Mouse (Mus musculus) thymus, adult 2 months (tissue): Measurements from ENCODE around the gene Kmt2d. TPM values are rescaled to one million over a fixed set of nuclear protein-coding genes. Genes with fewer than 3 reads are reported as not detected.

Source experiments
- DNase-seq: peaks from one replicate; pipeline ENCODE4 v3.0.0; 2021
- H3K27ac ChIP-seq: fragments of 200-500 bp; 2 replicates; pipeline ENCODE4 v1.5.1; 2012; ENCODE audit warnings: low read length, control low read depth; ENCODE audit not compliant: control insufficient read depth, insufficient read depth
- H3K27me3 ChIP-seq: fragments of 200-500 bp; 2 replicates; pipeline ENCODE4 v1.6.1; 2012; ENCODE audit warnings: mild to moderate bottlenecking, low read length, moderate library complexity, mixed read lengths; ENCODE audit not compliant: control insufficient read depth, insufficient read depth
- H3K36me3 ChIP-seq: fragments of 200-500 bp; 2 replicates; pipeline ENCODE4 v1.6.1; 2012; ENCODE audit warnings: mild to moderate bottlenecking, low read length, moderate library complexity; ENCODE audit not compliant: control insufficient read depth, insufficient read depth
- H3K4me1 ChIP-seq: fragments of 200-500 bp; replicated peaks from 2 replicates; pipeline ENCODE4 v1.6.1; 2012; ENCODE audit warnings: low read length; ENCODE audit not compliant: control insufficient read depth, insufficient read depth
- H3K4me3 ChIP-seq: fragments of 200-500 bp; 2 replicates; pipeline ENCODE4 v1.5.1; 2012; ENCODE audit warnings: mild to moderate bottlenecking, low read length, control low read depth, moderate library complexity; ENCODE audit not compliant: control insufficient read depth, insufficient read depth
- CTCF ChIP-seq: fragments of 200-500 bp; IDR thresholded peaks from 2 replicates; pipeline ENCODE4 v1.5.1; 2012; ENCODE audit warnings: mild to moderate bottlenecking, control low read depth, low read length, moderate library complexity, borderline replicate concordance; ENCODE audit not compliant: control insufficient read depth, poor library complexity, insufficient read depth; ENCODE audit errors: extremely low read depth
- POLR2A ChIP-seq: fragments of 200-500 bp; IDR thresholded peaks from 2 replicates; pipeline ENCODE4 v1.6.1; 2012; ENCODE audit warnings: mild to moderate bottlenecking, low read length, control low read depth, moderate library complexity; ENCODE audit not compliant: control insufficient read depth, poor library complexity, insufficient read depth; ENCODE audit errors: extremely low read depth
- WGBS: fragments of 180-500 bp; shearing (Covaris S2); methylation state at CpG from one replicate; pipeline ENCODE4 v1.1.7; 2018; 5-methylcytosine and 5-hydroxymethylcytosine counted together
- polyA plus RNA-seq: library from polyadenylated mRNA; depleted of rRNA; stranded (reverse); fragments of >200 nt; gene quantifications from 2 replicates; pipeline ENCODE4 v1.2.3, GENCODE M21; 2012; rRNA removed

Gene Kmt2d
- polyA plus RNA-seq, 1 experiment = 69.1 TPM

DNA sequence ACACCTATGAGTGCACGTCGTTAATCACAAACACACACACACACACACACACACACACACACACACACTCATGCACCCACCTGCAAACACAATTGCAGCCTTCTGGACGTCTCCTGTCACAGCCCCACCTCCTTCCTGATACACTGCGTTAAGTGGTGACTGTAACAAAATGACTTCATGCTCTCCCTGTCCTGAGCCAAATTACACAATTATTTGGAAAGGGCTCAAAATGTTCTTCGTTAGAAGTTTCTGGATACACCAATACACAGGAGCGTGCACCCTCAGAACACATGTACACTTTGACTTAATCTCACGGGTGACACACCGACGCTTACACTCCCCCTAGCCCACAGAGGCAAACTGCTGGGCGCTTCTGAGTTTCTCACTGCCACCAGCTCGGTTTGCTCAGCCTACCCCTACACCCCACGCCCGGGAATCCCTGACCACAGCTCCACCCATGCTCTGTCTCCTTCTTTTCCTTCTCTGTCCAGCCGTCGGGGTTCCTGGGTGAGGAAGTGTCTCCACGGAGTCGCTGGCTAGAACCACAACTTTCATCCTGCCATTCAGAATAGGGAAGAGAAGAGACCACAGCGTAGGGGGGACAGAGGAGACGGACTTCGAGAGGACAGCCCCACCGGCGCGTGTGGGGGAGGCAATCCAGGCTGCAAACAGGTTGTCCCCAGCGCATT is 81.9 kb downstream of the Kmt2d start:
- TF ChIP-seq POLR2A (no peak), CTCF (no peak)
- H3K36me3 ChIP-seq = no peaks in the 10 kb centered on the region
- peaks cover 15% of the 10 kb centered on the region; the same call in 1 of the 2 replicates for H3K4me1 ChIP-seq
- H3K27ac ChIP-seq = no peak overlapping the region
- no peak overlapping the region for H3K4me3 ChIP-seq
- peaks cover 44% of the 10 kb centered on the region for H3K27me3 ChIP-seq
- DNase-seq = no peak
- WGBS = 9% methylated on average over 24 of the region's 24 CpGs

DNA sequence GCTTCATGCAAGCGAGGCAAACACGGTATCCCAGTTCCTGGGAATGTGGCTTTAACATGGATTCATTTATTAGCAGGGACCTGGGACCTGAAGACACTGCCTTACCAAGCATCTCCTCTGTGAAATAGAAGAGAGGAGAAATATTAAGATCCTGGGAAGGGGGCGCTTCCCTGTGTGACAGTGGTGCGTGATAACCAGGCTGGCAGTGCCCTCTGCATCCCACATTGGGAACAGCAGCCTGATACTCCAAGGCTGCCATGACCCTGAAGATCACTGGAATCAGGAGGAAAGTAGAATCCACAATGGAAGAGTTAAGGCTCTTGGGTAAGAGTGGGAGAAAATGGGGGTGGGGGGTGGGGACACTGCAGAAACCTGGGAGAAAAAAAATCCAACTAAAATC is 83.1 kb downstream of the Kmt2d start:
- Histone ChIP-seq H3K4me1 (peaks cover 14% of the 10 kb centered on the region; the same call in 1 of the 2 replicates), H3K36me3 (no peaks in the 10 kb centered on the region), H3K27me3 (peaks cover 33% of the 10 kb centered on the region), H3K27ac (no peak overlapping the region), H3K4me3 (no peak overlapping the region)
- 41% methylated on average over 4 of the region's 4 CpGs for WGBS
- TF ChIP-seq POLR2A = no peak
- TF ChIP-seq CTCF = no peak
- no peak for DNase-seq

DNA sequence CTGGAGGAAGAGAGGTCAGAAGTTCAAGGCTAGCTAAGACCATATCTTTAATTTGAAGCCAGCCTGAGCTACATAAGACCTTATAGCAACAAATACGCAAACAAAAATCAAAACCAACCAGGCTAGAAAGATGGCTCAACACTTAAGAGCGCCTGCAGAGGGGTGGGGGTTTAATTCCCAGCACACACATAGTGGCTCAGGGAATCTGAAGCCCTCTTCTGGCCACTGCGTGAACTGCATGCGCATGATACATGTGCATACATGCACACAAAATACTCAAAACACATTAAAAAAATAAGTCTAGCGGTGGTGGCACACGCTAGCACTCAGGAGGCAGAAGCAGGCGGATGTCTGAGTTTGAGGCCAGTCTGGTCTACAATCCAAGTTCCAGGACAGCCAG is 85.3 kb downstream of the Kmt2d start:
- H3K27ac ChIP-seq = no peak overlapping the region
- no peaks in the 10 kb centered on the region for H3K36me3 ChIP-seq
- WGBS = 71% methylated on average over 7 of the region's 7 CpGs
- H3K27me3 ChIP-seq = peaks cover 17% of the 10 kb centered on the region
- TF ChIP-seq POLR2A (no peak), CTCF (peak; percentile 28; the same call in 1 of the 2 replicates)
- no peak overlapping the region for H3K4me3 ChIP-seq
- no peak for DNase-seq
- H3K4me1 ChIP-seq = peaks cover 2% of the 10 kb centered on the region; the same call in 1 of the 2 replicates

Other genes starting within 250 kb of the Kmt2d start
- gene Cacnb3, start 240.4 kb downstream of the Kmt2d start, polyA plus RNA-seq = 102 and 127 TPM in 2 replicates
- 59.7 and 65.5 TPM in 2 replicates for gene Ddx23, start 208.3 kb downstream of the Kmt2d start, polyA plus RNA-seq
- 2.6 and 2.8 TPM in 2 replicates for gene Rnd1, start 193.7 kb downstream of the Kmt2d start, polyA plus RNA-seq
- gene Ccdc65, start 163.0 kb downstream of the Kmt2d start, polyA plus RNA-seq = 0.04 and 0.09 TPM in 2 replicates
- gene Fkbp11, start 143.0 kb downstream of the Kmt2d start, polyA plus RNA-seq = 2.1 and 3.1 TPM in 2 replicates
- gene Arf3, start 108.0 kb downstream of the Kmt2d start, polyA plus RNA-seq = 165 and 182 TPM in 2 replicates
- gene Wnt10b, start 93.1 kb downstream of the Kmt2d start, polyA plus RNA-seq = 3.4 and 3.9 TPM in 2 replicates
- gene Wnt1, start 81.3 kb downstream of the Kmt2d start, polyA plus RNA-seq = 0.07 and 0.22 TPM in 2 replicates
- gene Ddn, start 61.7 kb downstream of the Kmt2d start, polyA plus RNA-seq = 0.26 and 0.65 TPM in 2 replicates
- 90.7 and 105 TPM in 2 replicates for gene Prkag1, start 39.7 kb downstream of the Kmt2d start, polyA plus RNA-seq
- 8.0 and 9.8 TPM in 2 replicates for gene Rhebl1, start 23.3 kb upstream of the Kmt2d start, polyA plus RNA-seq
- gene Dhh, start 27.3 kb upstream of the Kmt2d start, polyA plus RNA-seq = 1.1 and 2.6 TPM in 2 replicates
- 390 and 404 TPM in 2 replicates for gene Lmbr1l, start 47.0 kb upstream of the Kmt2d start, polyA plus RNA-seq
- gene Tuba1b, start 63.4 kb upstream of the Kmt2d start, polyA plus RNA-seq = 3,866 and 5,106 TPM in 2 replicates
- gene Gm49450, start 82.3 kb upstream of the Kmt2d start, polyA plus RNA-seq = 82.1 and 153 TPM in 2 replicates
- 373 and 432 TPM in 2 replicates for gene Tuba1a, start 82.5 kb upstream of the Kmt2d start, polyA plus RNA-seq
- gene Tuba1c, start 158.7 kb upstream of the Kmt2d start, polyA plus RNA-seq = 294 and 330 TPM in 2 replicates
- gene Prph, start 184.0 kb upstream of the Kmt2d start, polyA plus RNA-seq = 1.9 and 2.3 TPM in 2 replicates
- 40.8 and 57.0 TPM in 2 replicates for gene Troap, start 203.4 kb upstream of the Kmt2d start, polyA plus RNA-seq
- 0.08 and 0.27 TPM in 2 replicates for gene C1ql4, start 216.6 kb upstream of the Kmt2d start, polyA plus RNA-seq
- 0.39 and 0.46 TPM in 2 replicates for gene Dnajc22, start 222.0 kb upstream of the Kmt2d start, polyA plus RNA-seq